Mouse (Mus musculus) megakaryocyte, embryonic 14.5 days (primary cell): Measurements from ENCODE around the gene H2al1h.
"Not testable (repeated sequence)": the region's sequence is repeated elsewhere in the genome, so short reads cannot be mapped to it uniquely, and the experiment has no call there.

ENCODE experiments used
- FLI1 ChIP-seq: IDR thresholded peaks from 2 replicates; pipeline ENCODE4 v1.6.1; 2012; ENCODE audit warnings: low read length, inconsistent platforms, mixed read lengths
- GATA1 ChIP-seq: IDR thresholded peaks from 3 replicates; pipeline ENCODE4 v1.6.1; 2012; ENCODE audit warnings: mixed read lengths, low read length, inconsistent platforms, borderline replicate concordance

DNA sequence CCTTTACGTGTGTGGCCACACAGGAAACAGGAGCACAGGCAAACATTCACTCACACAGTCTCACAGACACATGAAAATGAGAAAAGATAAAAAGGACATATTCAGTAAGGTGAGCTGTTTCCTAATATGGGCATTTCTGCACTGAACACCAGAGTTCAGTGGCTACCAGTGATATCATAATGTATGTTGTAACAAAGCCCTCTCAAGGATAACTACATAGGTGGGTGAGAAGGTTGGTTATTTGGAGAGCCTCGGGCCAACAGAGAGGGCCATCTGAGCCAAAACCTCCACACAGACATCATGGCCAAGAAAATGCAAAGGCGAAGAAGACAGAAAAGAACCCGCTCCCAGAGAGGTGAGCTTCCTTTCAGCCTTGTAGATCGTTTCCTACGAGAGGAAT, 12.8 kb upstream of the H2al1h start, which contains the start of gene H2al1d:
- TF ChIP-seq GATA1, FLI1: not testable (repeated sequence)
